Mouse (Mus musculus): ENCODE data around the gene Rbfox1. TPM values are rescaled to one million over a fixed set of nuclear protein-coding genes. Genes with fewer than 3 reads are reported as not detected.

The Rbfox1 gene
- polyA plus RNA-seq, 1 experiment from 2014 or later, result 2.7 TPM

GRCm38 (mm10) chr16:5881820-5882219, 3.3 kb upstream of the Rbfox1 start:
- Histone ChIP-seq H3K27ac (ENCODE audit: low read length) (no peak overlapping the region), H3K27me3 (ENCODE audit: control insufficient read depth, insufficient read depth, low read length) (peaks cover 23% of the 10 kb centered on the region), H3K9ac (replicated peaks; ENCODE audit: low read depth, low read length) (no peak overlapping the region), H3K4me2 (replicated peaks; ENCODE audit: low read depth, low read length) (no peak overlapping the region), H3K4me3 (ENCODE audit: low read depth, low read length) (no peak overlapping the region), H3K36me3 (ENCODE audit: control insufficient read depth, insufficient read depth, low read length) (no peaks in the 10 kb centered on the region), H3K4me1 (ENCODE audit: control insufficient read depth, insufficient read depth, low read length) (no peaks in the 10 kb centered on the region), H3K9me3 (ENCODE audit: control insufficient read depth, low read depth, low read length) (no peaks in the 10 kb centered on the region)
- no peak for ATAC-seq (ENCODE audit: insufficient number of reproducible peaks, insufficient read depth, low FRiP score, low read depth)
- WGBS, result under 1% methylated on average over 4 of the region's 4 CpGs

DNA sequence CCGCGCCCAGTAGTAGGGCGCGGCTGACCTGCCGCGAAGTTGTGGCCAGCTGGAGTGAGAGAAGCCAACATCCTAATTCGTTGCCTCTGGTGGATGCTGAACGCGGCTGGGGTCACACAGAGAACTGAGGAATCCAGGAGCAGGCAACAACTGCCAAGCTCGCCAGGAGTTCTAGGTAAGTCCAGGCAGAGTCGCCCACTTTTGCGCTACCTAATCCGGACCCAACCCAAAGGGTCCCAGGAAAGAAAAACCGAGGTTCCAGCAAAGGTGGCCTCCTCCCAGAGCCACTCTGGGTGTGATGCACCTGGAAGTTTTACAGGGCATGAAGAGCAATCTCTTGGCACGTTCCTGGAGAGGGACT, 515 bp downstream of the Rbfox1 start:
- no peaks in the 10 kb centered on the region for H3K4me1 ChIP-seq (ENCODE audit: control insufficient read depth, insufficient read depth, low read length)
- 7% methylated on average over 15 of the region's 15 CpGs for WGBS
- H3K9me3 ChIP-seq (ENCODE audit: control insufficient read depth, low read depth, low read length), result no peaks in the 10 kb centered on the region
- ATAC-seq (ENCODE audit: insufficient number of reproducible peaks, insufficient read depth, low FRiP score, low read depth), result no peak
- H3K9ac ChIP-seq (replicated peaks; ENCODE audit: low read depth, low read length), result no peak overlapping the region
- H3K4me3 ChIP-seq (ENCODE audit: low read depth, low read length), result peak overlapping the region; percentile 8; the same call in 1 of the 2 replicates
- no peaks in the 10 kb centered on the region for H3K36me3 ChIP-seq (ENCODE audit: control insufficient read depth, insufficient read depth, low read length)
- peak overlapping the region; percentile 39; the same call in 1 of the 2 replicates for H3K4me2 ChIP-seq (replicated peaks; ENCODE audit: low read depth, low read length)
- peaks cover 23% of the 10 kb centered on the region for H3K27me3 ChIP-seq (ENCODE audit: control insufficient read depth, insufficient read depth, low read length)
- no peak overlapping the region for H3K27ac ChIP-seq (ENCODE audit: low read length)

DNA sequence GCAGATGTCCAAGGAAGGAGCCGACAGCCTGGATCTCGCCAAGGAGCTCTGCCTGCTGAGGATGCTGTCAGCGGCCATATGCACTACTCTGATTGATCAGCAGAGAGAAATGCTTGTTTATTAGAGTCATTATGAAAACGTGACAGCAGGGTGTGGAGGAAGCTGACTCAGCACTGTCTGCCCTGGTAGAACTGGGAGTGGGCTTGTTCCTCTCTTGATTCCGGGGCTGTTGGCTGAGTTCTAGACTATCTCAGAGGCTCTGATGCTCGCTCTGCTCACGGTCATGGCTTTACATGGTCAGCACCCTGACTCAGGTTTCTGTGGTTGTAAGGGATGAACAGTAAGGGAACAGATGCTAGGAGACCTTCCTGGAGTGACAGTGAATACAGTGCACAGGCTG, 10.4 kb downstream of the Rbfox1 start:
- no peak overlapping the region for H3K4me3 ChIP-seq (ENCODE audit: low read depth, low read length)
- H3K9ac ChIP-seq (replicated peaks; ENCODE audit: low read depth, low read length), result no peak overlapping the region
- no peak overlapping the region for H3K27ac ChIP-seq (ENCODE audit: low read length)
- no peaks in the 10 kb centered on the region for H3K27me3 ChIP-seq (ENCODE audit: control insufficient read depth, insufficient read depth, low read length)
- no peaks in the 10 kb centered on the region for H3K36me3 ChIP-seq (ENCODE audit: control insufficient read depth, insufficient read depth, low read length)
- no peak overlapping the region for H3K4me2 ChIP-seq (replicated peaks; ENCODE audit: low read depth, low read length)
- no peak for ATAC-seq (ENCODE audit: insufficient number of reproducible peaks, insufficient read depth, low FRiP score, low read depth)
- H3K9me3 ChIP-seq (ENCODE audit: control insufficient read depth, low read depth, low read length), result no peaks in the 10 kb centered on the region
- no peaks in the 10 kb centered on the region for H3K4me1 ChIP-seq (ENCODE audit: control insufficient read depth, insufficient read depth, low read length)
- WGBS, result 66% methylated on average over 7 of the region's 7 CpGs

DNA sequence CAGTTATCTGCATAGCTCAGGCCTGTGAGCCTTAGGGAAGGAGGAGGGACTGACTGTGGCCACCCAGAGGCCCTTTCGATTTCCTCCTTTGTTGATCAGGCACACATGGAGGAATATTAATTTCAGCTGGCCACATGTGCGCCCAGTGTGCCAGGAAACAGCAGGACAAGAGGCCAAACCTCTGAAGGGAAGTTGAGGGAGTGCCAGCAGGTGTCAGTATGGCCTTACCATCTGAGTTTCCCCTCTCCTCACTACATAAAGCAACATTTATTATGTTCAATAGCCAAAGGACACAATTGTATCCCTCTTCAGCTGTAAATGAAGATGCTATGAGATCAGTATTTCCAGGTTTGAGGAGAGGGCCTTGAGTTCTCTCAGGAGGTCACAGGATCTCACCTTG, 13.2 kb downstream of the Rbfox1 start:
- WGBS, result 52% methylated on average over 2 of the region's 2 CpGs
- Histone ChIP-seq H3K4me2 (replicated peaks; ENCODE audit: low read depth, low read length) (no peak overlapping the region), H3K36me3 (ENCODE audit: control insufficient read depth, insufficient read depth, low read length) (no peaks in the 10 kb centered on the region), H3K27me3 (ENCODE audit: control insufficient read depth, insufficient read depth, low read length) (no peaks in the 10 kb centered on the region), H3K4me3 (ENCODE audit: low read depth, low read length) (no peak overlapping the region), H3K9ac (replicated peaks; ENCODE audit: low read depth, low read length) (no peak overlapping the region), H3K27ac (ENCODE audit: low read length) (no peak overlapping the region), H3K9me3 (ENCODE audit: control insufficient read depth, low read depth, low read length) (no peaks in the 10 kb centered on the region), H3K4me1 (ENCODE audit: control insufficient read depth, insufficient read depth, low read length) (no peaks in the 10 kb centered on the region)
- ATAC-seq (ENCODE audit: insufficient number of reproducible peaks, insufficient read depth, low FRiP score, low read depth), result no peak

- Histone ChIP-seq H3K9ac (replicated peaks; ENCODE audit: low read depth, low read length) (no peak overlapping the region), H3K36me3 (ENCODE audit: control insufficient read depth, insufficient read depth, low read length) (no peaks in the 10 kb centered on the region), H3K27ac (ENCODE audit: low read length) (no peak overlapping the region), H3K9me3 (ENCODE audit: control insufficient read depth, low read depth, low read length) (no peaks in the 10 kb centered on the region), H3K4me2 (replicated peaks; ENCODE audit: low read depth, low read length) (no peak overlapping the region), H3K27me3 (ENCODE audit: control insufficient read depth, insufficient read depth, low read length) (no peaks in the 10 kb centered on the region), H3K4me3 (ENCODE audit: low read depth, low read length) (no peak overlapping the region), H3K4me1 (ENCODE audit: control insufficient read depth, insufficient read depth, low read length) (no peaks in the 10 kb centered on the region)
- ATAC-seq (ENCODE audit: insufficient number of reproducible peaks, insufficient read depth, low FRiP score, low read depth), result no peak
- 69% methylated on average over 5 of the region's 5 CpGs for WGBS
Observed at GRCm38 (mm10) chr16:5910742-5911141, 25.6 kb downstream of the Rbfox1 start.

GRCm38 (mm10) chr16:5911880-5912327, 26.7 kb downstream of the Rbfox1 start:
- H3K27ac ChIP-seq (ENCODE audit: low read length), result no peak overlapping the region
- H3K27me3 ChIP-seq (ENCODE audit: control insufficient read depth, insufficient read depth, low read length), result no peaks in the 10 kb centered on the region
- no peaks in the 10 kb centered on the region for H3K36me3 ChIP-seq (ENCODE audit: control insufficient read depth, insufficient read depth, low read length)
- no peak overlapping the region for H3K4me3 ChIP-seq (ENCODE audit: low read depth, low read length)
- H3K9me3 ChIP-seq (ENCODE audit: control insufficient read depth, low read depth, low read length), result no peaks in the 10 kb centered on the region
- H3K4me2 ChIP-seq (replicated peaks; ENCODE audit: low read depth, low read length), result no peak overlapping the region
- WGBS, result 24% methylated on average over 2 of the region's 2 CpGs
- no peak overlapping the region for H3K9ac ChIP-seq (replicated peaks; ENCODE audit: low read depth, low read length)
- peak; percentile 37; the same call in 1 of the 2 replicates for ATAC-seq (ENCODE audit: insufficient number of reproducible peaks, insufficient read depth, low FRiP score, low read depth)
- no peaks in the 10 kb centered on the region for H3K4me1 ChIP-seq (ENCODE audit: control insufficient read depth, insufficient read depth, low read length)

GRCm38 (mm10) chr16:5917937-5918336, 32.8 kb downstream of the Rbfox1 start:
- Histone ChIP-seq H3K36me3 (ENCODE audit: control insufficient read depth, insufficient read depth, low read length) (no peaks in the 10 kb centered on the region), H3K9me3 (ENCODE audit: control insufficient read depth, low read depth, low read length) (no peaks in the 10 kb centered on the region), H3K4me3 (ENCODE audit: low read depth, low read length) (no peak overlapping the region), H3K9ac (replicated peaks; ENCODE audit: low read depth, low read length) (no peak overlapping the region), H3K4me1 (ENCODE audit: control insufficient read depth, insufficient read depth, low read length) (no peaks in the 10 kb centered on the region), H3K27ac (ENCODE audit: low read length) (no peak overlapping the region), H3K4me2 (replicated peaks; ENCODE audit: low read depth, low read length) (no peak overlapping the region), H3K27me3 (ENCODE audit: control insufficient read depth, insufficient read depth, low read length) (no peaks in the 10 kb centered on the region)
- no peak for ATAC-seq (ENCODE audit: insufficient number of reproducible peaks, insufficient read depth, low FRiP score, low read depth)

DNA sequence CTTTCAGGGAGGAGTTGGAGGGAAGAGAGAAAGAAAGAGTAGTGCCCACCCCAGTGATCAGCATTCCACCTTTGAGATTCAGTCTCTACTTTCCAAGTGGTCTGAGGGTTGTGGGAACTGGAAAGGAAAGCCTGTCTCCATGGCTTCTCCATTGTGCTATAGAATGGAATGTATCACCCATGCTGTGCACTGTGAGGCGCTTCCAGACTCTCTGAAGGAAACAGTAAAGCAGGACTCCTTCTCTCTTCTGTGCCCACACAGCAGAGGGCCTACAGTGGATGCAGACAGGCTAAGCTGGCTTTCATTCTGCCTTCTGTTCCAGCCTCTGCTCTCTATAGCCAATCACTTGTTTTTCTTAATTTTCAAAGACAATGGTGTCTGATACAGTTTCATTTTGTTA, 41.8 kb downstream of the Rbfox1 start:
- H3K36me3 ChIP-seq (ENCODE audit: control insufficient read depth, insufficient read depth, low read length), result no peaks in the 10 kb centered on the region
- H3K4me3 ChIP-seq (ENCODE audit: low read depth, low read length), result no peak overlapping the region
- no peaks in the 10 kb centered on the region for H3K9me3 ChIP-seq (ENCODE audit: control insufficient read depth, low read depth, low read length)
- no peak overlapping the region for H3K9ac ChIP-seq (replicated peaks; ENCODE audit: low read depth, low read length)
- no peaks in the 10 kb centered on the region for H3K27me3 ChIP-seq (ENCODE audit: control insufficient read depth, insufficient read depth, low read length)
- 22% methylated on average over 1 of the region's 1 CpGs for WGBS
- no peak overlapping the region for H3K27ac ChIP-seq (ENCODE audit: low read length)
- ATAC-seq (ENCODE audit: insufficient number of reproducible peaks, insufficient read depth, low FRiP score, low read depth), result no peak
- H3K4me1 ChIP-seq (ENCODE audit: control insufficient read depth, insufficient read depth, low read length), result no peaks in the 10 kb centered on the region
- H3K4me2 ChIP-seq (replicated peaks; ENCODE audit: low read depth, low read length), result no peak overlapping the region

GRCm38 (mm10) chr16:5931680-5932079, 46.5 kb downstream of the Rbfox1 start:
- H3K9me3 ChIP-seq (ENCODE audit: control insufficient read depth, low read depth, low read length), result no peaks in the 10 kb centered on the region
- no peak overlapping the region for H3K9ac ChIP-seq (replicated peaks; ENCODE audit: low read depth, low read length)
- no peak for ATAC-seq (ENCODE audit: insufficient number of reproducible peaks, insufficient read depth, low FRiP score, low read depth)
- H3K4me3 ChIP-seq (ENCODE audit: low read depth, low read length), result no peak overlapping the region
- H3K27me3 ChIP-seq (ENCODE audit: control insufficient read depth, insufficient read depth, low read length), result no peaks in the 10 kb centered on the region
- no peaks in the 10 kb centered on the region for H3K4me1 ChIP-seq (ENCODE audit: control insufficient read depth, insufficient read depth, low read length)
- H3K27ac ChIP-seq (ENCODE audit: low read length), result no peak overlapping the region
- WGBS, result 23% methylated on average over 7 of the region's 7 CpGs
- no peak overlapping the region for H3K4me2 ChIP-seq (replicated peaks; ENCODE audit: low read depth, low read length)
- H3K36me3 ChIP-seq (ENCODE audit: control insufficient read depth, insufficient read depth, low read length), result no peaks in the 10 kb centered on the region
